Mouse (Mus musculus): ENCODE measurements at regions not wholly inside any gene's neighbourhood (a gene's known extent, or its start where the extent isn't known, plus 50 kb on each side); places are given as distances from the start of the nearest gene placed in this dataset.

- Histone ChIP-seq H3K4me3 (ENCODE audit: control insufficient read depth in 1 of 2, insufficient read depth in 1 of 2, low read depth in 2 of 2, low read length in 2 of 2) (no peak overlapping the region), H3K27ac (ENCODE audit: control insufficient read depth, low read depth, low read length) (peak overlapping the region; percentile 48), H3K9me3 (replicated peaks; ENCODE audit: insufficient read depth, low read length) (no peaks in the 10 kb centered on the region), H3K36me3 (ENCODE audit: control insufficient read depth in 1 of 2, insufficient read depth in 2 of 2, low read length in 2 of 2) (peaks cover 0 to 36% of the 10 kb centered on the region in 2 experiments; a peak in 2 of 4 replicates), H3K9ac (ENCODE audit: control insufficient read depth, low read depth, low read length, poor library complexity, severe bottlenecking) (no peak overlapping the region), H3K4me1 (ENCODE audit: control insufficient read depth in 1 of 2, insufficient read depth in 2 of 2, low read length in 2 of 2) (peaks cover 28 to 39% of the 10 kb centered on the region in 2 experiments), H3K79me2 (ENCODE audit: control insufficient read depth, insufficient read depth, low read length, poor library complexity) (no peaks in the 10 kb centered on the region), H3K27me3 (ENCODE audit: control insufficient read depth in 1 of 2, insufficient read depth in 2 of 2, low read length in 2 of 2) (no peaks in the 10 kb centered on the region)
- peak; percentile 80 for DNase-seq (ENCODE audit: low read depth, low spot score)
- peak; percentile 38; the same call in 1 of the 2 replicates for TF ChIP-seq SIN3A (IDR thresholded peaks at IDR 0.05; ENCODE audit: low read length)
- TF ChIP-seq POLR2A (IDR thresholded peaks at IDR 0.05; ENCODE audit: control insufficient read depth in 1 of 2, insufficient read depth in 1 of 2, low read depth in 1 of 2, low read length in 2 of 2, poor library complexity in 1 of 2): no peak
- no peak for TF ChIP-seq NELFE (IDR thresholded peaks at IDR 0.05; ENCODE audit: low read depth, low read length)
- no peak for TF ChIP-seq NRF1 (IDR thresholded peaks at IDR 0.05; ENCODE audit: insufficient read depth, low read depth, low read length, poor library complexity, severe bottlenecking)
- TF ChIP-seq MYC (IDR thresholded peaks at IDR 0.05; ENCODE audit: low read depth, low read length): no peak
- TF ChIP-seq E2F4 (IDR thresholded peaks at IDR 0.05; ENCODE audit: borderline replicate concordance, low read depth, low read length): no peak
- TF ChIP-seq RCOR1 (IDR thresholded peaks at IDR 0.05; ENCODE audit: low read depth, low read length): peak; percentile 86
- no peak for TF ChIP-seq HCFC1 (IDR thresholded peaks at IDR 0.05; ENCODE audit: low read depth, low read length)
- no peak for TF ChIP-seq POLR2AphosphoS2 (IDR thresholded peaks at IDR 0.05; ENCODE audit: low read length)
- TF ChIP-seq CHD1 (IDR thresholded peaks at IDR 0.05; ENCODE audit: low read depth, low read length): no peak
- no peak for TF ChIP-seq CTCF (IDR thresholded peaks at IDR 0.05 in 2 of 3, conservative IDR thresholded peaks at IDR 0.05 in 1 of 3; ENCODE audit: control insufficient read depth in 1 of 3, insufficient read depth in 1 of 3, low read depth in 2 of 3, low read length in 3 of 3, poor library complexity in 1 of 3, severe bottlenecking in 1 of 3)
- TF ChIP-seq MAX (IDR thresholded peaks at IDR 0.05; ENCODE audit: low read length): peak; percentile 62
- TF ChIP-seq USF1 (IDR thresholded peaks at IDR 0.05; ENCODE audit: low read depth, low read length): no peak
- no peak for TF ChIP-seq POLR2AphosphoS5 (IDR thresholded peaks at IDR 0.05; ENCODE audit: borderline replicate concordance, low read depth, low read length)
- peak; percentile 87 for TF ChIP-seq TCF12 (IDR thresholded peaks at IDR 0.05; ENCODE audit: low read depth, low read length)
- TF ChIP-seq MEF2A (IDR thresholded peaks at IDR 0.05; ENCODE audit: extremely low read depth, insufficient replicate concordance, low read depth, low read length, poor library complexity, severe bottlenecking): no peak
- peak; percentile 72 for TF ChIP-seq BHLHE40 (IDR thresholded peaks at IDR 0.05; ENCODE audit: borderline replicate concordance, low read depth, low read length)
- TF ChIP-seq UBTF (IDR thresholded peaks at IDR 0.05; ENCODE audit: borderline replicate concordance, insufficient read depth, low read depth, low read length): no peak
- TF ChIP-seq GABPA (IDR thresholded peaks at IDR 0.05; ENCODE audit: low read depth, low read length): no peak
- no peak for TF ChIP-seq MAFK (IDR thresholded peaks at IDR 0.05; ENCODE audit: borderline replicate concordance, low read depth, low read length)
- no peak for TF ChIP-seq ZMIZ1 (IDR thresholded peaks at IDR 0.05; ENCODE audit: low read depth, low read length)
- TF ChIP-seq MYB (IDR thresholded peaks at IDR 0.05; ENCODE audit: low read depth, low read length): peak; percentile 65
- peak; percentile 96 for TF ChIP-seq GATA1 (IDR thresholded peaks at IDR 0.05; ENCODE audit: low read depth, low read length)
- TF ChIP-seq SMC3 (IDR thresholded peaks at IDR 0.05; ENCODE audit: low read depth, low read length): no peak
- no peak for TF ChIP-seq ELF1 (IDR thresholded peaks at IDR 0.05; ENCODE audit: low read depth, low read length)
- TF ChIP-seq MXI1 (IDR thresholded peaks at IDR 0.05; ENCODE audit: low read depth, low read length): no peak
- TF ChIP-seq RAD21 (IDR thresholded peaks at IDR 0.05; ENCODE audit: low read depth, low read length): no peak
- TF ChIP-seq USF2 (IDR thresholded peaks at IDR 0.05; ENCODE audit: borderline replicate concordance in 1 of 2, insufficient read depth in 1 of 2, low read depth in 1 of 2, low read length in 2 of 2): no peak
- peak; percentile 91 for TF ChIP-seq ETS1 (IDR thresholded peaks at IDR 0.05; ENCODE audit: low read depth, low read length)
- TF ChIP-seq JUND (IDR thresholded peaks at IDR 0.05; ENCODE audit: low read depth, low read length): 0 out of 2 replicates have a peak, but pooled peaks have one; percentile 12
- peak; percentile 61; the same call in 1 of the 2 replicates for TF ChIP-seq MAZ (IDR thresholded peaks at IDR 0.05; ENCODE audit: low read depth, low read length)
- TF ChIP-seq EP300 (IDR thresholded peaks at IDR 0.05; ENCODE audit: low read depth in 1 of 2, low read length in 2 of 2): peak; percentile 86 to 93
- peak; percentile 77 for TF ChIP-seq TAL1 (IDR thresholded peaks at IDR 0.05; ENCODE audit: low read length)
- TF ChIP-seq KAT2A (conservative IDR thresholded peaks at IDR 0.05; ENCODE audit: low read depth, low read length): no peak
- TF ChIP-seq ZKSCAN1 (IDR thresholded peaks at IDR 0.05; ENCODE audit: low read depth, low read length): no peak
- TF ChIP-seq TBP (IDR thresholded peaks at IDR 0.05; ENCODE audit: low read depth, low read length): no peak
- 0 out of 2 replicates have a peak, but pooled peaks have one; percentile 17 for TF ChIP-seq ZNF384 (IDR thresholded peaks at IDR 0.05; ENCODE audit: low read depth, low read length)
- no peak for TF ChIP-seq CHD2 (IDR thresholded peaks at IDR 0.05; ENCODE audit: low read length)
Measured at GRCm38 (mm10) chr5:64577424-64577823, 225.8 kb upstream of the Klf3 start.

Measured in MEL (cell line).